Mouse (Mus musculus): Measurements from ENCODE around the gene Fut11.

- no peak for TF ChIP-seq POLR2A (IDR thresholded peaks at IDR 0.05; ENCODE audit: insufficient read depth, low read length)
- TF ChIP-seq CTCF (IDR thresholded peaks at IDR 0.05; ENCODE audit: low read depth, low read length) = no peak
Observed at GRCm38 (mm10) chr14:20694884-20695760, at the start of gene Fut11.

All from ES-Bruce4 (cell line).